Mouse (Mus musculus) forebrain, embryonic 16.5 days (tissue): ENCODE data around the gene Atrnl1. TPM values are rescaled to one million over a fixed set of nuclear protein-coding genes. Genes with fewer than 3 reads are reported as not detected.

ENCODE experiments used
- ATAC-seq: fragments of 200-750 bp; cut with Nextera tagmentation; 2 replicates; pipeline ENCODE4 v1.8.0; 2017; ENCODE audit warnings: mild to moderate bottlenecking, moderate library complexity
- H3K27ac ChIP-seq: fragments of 300-500 bp; sonication (generic); 2 replicates; pipeline ENCODE4 v1.5.1; 2014; ENCODE audit warnings: low read length, control low read depth
- H3K27me3 ChIP-seq: fragments of 300-500 bp; sonication (generic); replicated peaks from 2 replicates; pipeline ENCODE4 v1.6.1; 2014; ENCODE audit warnings: low read length; ENCODE audit not compliant: control insufficient read depth, insufficient read depth
- H3K36me3 ChIP-seq: fragments of 300-500 bp; sonication (generic); 2 replicates; pipeline ENCODE4 v1.6.1; 2014; ENCODE audit not compliant: control insufficient read depth, insufficient read depth
- H3K4me1 ChIP-seq: fragments of 300-500 bp; sonication (generic); replicated peaks from 2 replicates; pipeline ENCODE4 v1.6.1; 2014; ENCODE audit warnings: low read length; ENCODE audit not compliant: control insufficient read depth, insufficient read depth
- H3K4me2 ChIP-seq: fragments of 300-500 bp; sonication (generic); 2 replicates; pipeline ENCODE4 v1.6.1; 2014; ENCODE audit warnings: mild to moderate bottlenecking, low read length, control low read depth
- H3K4me3 ChIP-seq: fragments of 300-500 bp; sonication (generic); replicated peaks from 2 replicates; pipeline ENCODE4 v1.5.1; 2014; ENCODE audit warnings: mild to moderate bottlenecking, low read length, control low read depth
- H3K9ac ChIP-seq: fragments of 300-500 bp; sonication (generic); replicated peaks from 2 replicates; pipeline ENCODE4 v1.6.1; 2014; ENCODE audit warnings: low read depth, low read length, control low read depth
- H3K9me3 ChIP-seq: fragments of 300-500 bp; sonication (generic); 2 replicates; pipeline ENCODE4 v1.6.1; 2016; ENCODE audit warnings: low read length; ENCODE audit not compliant: control insufficient read depth
- WGBS: fragments of 180-500 bp; shearing (Covaris S2); extraction: QIAGEN DNeasy Blood & Tissue Kit; methylation state at CpG from one replicate; pipeline ENCODE4 v1.1.7; 2014; 5-methylcytosine and 5-hydroxymethylcytosine counted together
- polyA plus RNA-seq: library from polyadenylated mRNA; unstranded; fragments of >200 nt; fragmentation: Nextera tagmentation; extraction: Ambion mirVana; gene quantifications from 2 replicates; pipeline ENCODE4 v1.2.1, GENCODE M21; 2015

Gene Atrnl1
- polyA plus RNA-seq, 1 experiment from 2014 or later, result 8.3 TPM

DNA sequence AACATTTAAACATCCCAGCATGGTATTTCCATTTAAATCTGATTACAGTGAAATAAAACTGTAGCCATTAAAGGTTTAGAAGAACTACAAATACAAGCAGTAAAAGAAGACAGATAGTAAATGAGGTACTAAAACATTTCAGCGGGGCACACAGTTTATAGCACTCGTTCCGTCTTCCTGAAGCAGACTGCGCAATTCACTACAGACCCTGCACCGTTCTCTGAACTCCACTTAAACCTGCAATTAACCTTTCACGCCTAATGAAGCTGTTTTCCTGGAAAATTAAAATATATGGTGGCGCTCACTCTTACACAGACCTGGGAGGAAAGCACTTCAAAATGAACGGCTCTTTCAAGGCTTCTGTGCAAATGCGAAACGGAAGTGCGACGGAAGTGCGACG lies 514.2 kb downstream of the Atrnl1 start:
- no peaks in the 10 kb centered on the region; the same call in 1 of the 2 replicates for H3K9me3 ChIP-seq
- no peaks in the 10 kb centered on the region for H3K4me1 ChIP-seq
- H3K4me3 ChIP-seq, result no peak overlapping the region
- H3K27me3 ChIP-seq, result no peaks in the 10 kb centered on the region
- no peak for ATAC-seq
- H3K27ac ChIP-seq, result no peak overlapping the region
- WGBS, result 71% methylated on average over 14 of the region's 14 CpGs
- no peak overlapping the region for H3K9ac ChIP-seq
- no peak overlapping the region for H3K4me2 ChIP-seq
- H3K36me3 ChIP-seq, result no peaks in the 10 kb centered on the region

GRCm38 (mm10) chr19:58131896-58132295 lies 521.1 kb downstream of the Atrnl1 start:
- H3K4me3 ChIP-seq, result no peak overlapping the region
- no peak overlapping the region for H3K27ac ChIP-seq
- ATAC-seq, result no peak
- no peak overlapping the region for H3K4me2 ChIP-seq
- H3K9ac ChIP-seq, result no peak overlapping the region
- no peaks in the 10 kb centered on the region; the same call in 1 of the 2 replicates for H3K9me3 ChIP-seq
- WGBS, result 93% methylated on average over 9 of the region's 9 CpGs
- no peaks in the 10 kb centered on the region for H3K36me3 ChIP-seq
- H3K27me3 ChIP-seq, result no peaks in the 10 kb centered on the region
- no peaks in the 10 kb centered on the region for H3K4me1 ChIP-seq

DNA sequence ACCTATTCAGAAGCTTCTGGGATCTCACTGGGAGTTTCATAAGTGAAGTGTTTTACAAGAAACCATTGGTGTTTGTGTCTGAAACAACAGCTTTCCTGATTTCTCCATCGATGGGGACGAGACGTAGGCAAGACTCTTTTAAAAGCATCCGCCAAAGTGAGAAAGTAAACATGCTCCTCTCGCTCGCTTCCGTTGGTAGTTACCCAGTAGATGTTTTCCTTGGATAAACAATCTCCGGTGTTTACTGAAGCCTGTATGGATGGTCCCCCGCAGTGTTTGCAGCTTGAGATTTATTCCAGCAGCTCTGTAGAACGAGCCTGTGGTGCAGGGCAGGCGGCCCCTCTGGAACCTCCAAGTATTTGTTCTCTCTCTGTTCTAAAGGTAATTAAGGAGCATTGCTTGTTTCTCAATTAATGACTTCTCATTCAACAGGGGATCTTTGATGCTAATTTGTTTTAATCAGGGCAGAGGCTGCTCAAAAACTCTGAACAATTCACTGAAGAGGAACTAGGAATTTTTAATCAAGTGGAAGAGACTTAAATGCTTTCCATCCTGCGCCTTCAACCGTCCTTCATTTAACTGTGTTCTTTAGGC lies 529.5 kb downstream of the Atrnl1 start:
- no peak overlapping the region for H3K4me3 ChIP-seq
- H3K27ac ChIP-seq, result no peak overlapping the region
- peaks cover 3% of the 10 kb centered on the region; the same call in 1 of the 2 replicates for H3K4me1 ChIP-seq
- H3K9ac ChIP-seq, result no peak overlapping the region
- no peak overlapping the region for H3K4me2 ChIP-seq
- no peaks in the 10 kb centered on the region for H3K36me3 ChIP-seq
- H3K9me3 ChIP-seq, result no peaks in the 10 kb centered on the region
- ATAC-seq, result peak; percentile 58
- peaks cover 3% of the 10 kb centered on the region; the same call in 1 of the 2 replicates for H3K27me3 ChIP-seq
- WGBS, result 3% methylated on average over 13 of the region's 13 CpGs

DNA sequence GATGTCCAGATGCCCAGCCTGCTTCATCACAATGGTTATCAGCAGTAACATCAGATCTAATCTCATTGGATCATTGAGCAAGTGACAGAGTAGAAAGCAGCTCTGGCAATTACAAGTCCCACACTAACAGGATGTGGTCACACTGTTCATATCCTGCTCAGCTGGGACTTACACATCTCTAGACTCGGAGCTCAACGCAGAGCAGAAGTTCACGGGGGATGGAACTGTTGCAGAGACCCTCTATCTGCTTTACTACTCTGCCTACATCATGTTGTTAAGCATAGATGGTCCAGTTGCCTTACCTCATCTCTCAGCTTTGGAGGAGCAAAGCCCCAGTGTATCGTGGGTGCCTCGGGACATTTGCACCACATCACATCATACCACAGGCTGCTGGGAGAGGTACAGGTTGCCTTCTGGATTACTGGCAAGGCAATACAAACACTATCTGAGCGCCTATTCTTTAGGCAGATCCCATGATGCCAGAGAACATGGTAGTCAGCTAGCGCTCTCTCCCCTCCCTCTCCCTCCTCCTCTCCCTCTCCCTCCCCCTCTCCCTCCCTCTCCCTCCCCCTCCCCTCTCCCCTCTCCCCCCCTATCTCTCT lies 533.1 kb downstream of the Atrnl1 start:
- WGBS, result 92% methylated on average over 7 of the region's 7 CpGs
- H3K36me3 ChIP-seq, result no peaks in the 10 kb centered on the region
- H3K9ac ChIP-seq, result no peak overlapping the region
- H3K4me3 ChIP-seq, result no peak overlapping the region
- H3K27me3 ChIP-seq, result 0 out of 2 replicates have a peak, but pooled peaks cover 3% of the 10 kb centered on the region
- no peak overlapping the region for H3K27ac ChIP-seq
- no peak overlapping the region for H3K4me2 ChIP-seq
- ATAC-seq, result no peak
- no peaks in the 10 kb centered on the region for H3K9me3 ChIP-seq
- peaks cover 3% of the 10 kb centered on the region; the same call in 1 of the 2 replicates for H3K4me1 ChIP-seq

DNA sequence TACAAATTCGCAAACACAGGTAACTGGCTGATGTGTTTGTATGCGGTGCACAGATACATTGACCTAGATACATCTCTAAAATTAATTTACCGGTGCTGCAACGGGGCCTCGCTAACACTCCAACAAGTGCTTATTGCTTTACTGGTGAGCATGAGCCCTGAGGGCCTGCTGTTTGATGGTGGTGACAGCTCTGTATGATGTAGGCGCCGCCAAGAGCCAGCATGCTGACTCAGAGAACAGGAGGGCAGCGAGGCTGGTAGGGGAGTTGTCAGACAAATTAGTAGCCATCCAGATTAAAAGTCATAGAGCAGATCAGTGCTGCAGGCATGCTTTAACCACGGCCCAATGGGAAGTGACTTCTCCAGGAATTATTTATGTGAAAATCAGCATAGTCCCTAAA lies 534.7 kb downstream of the Atrnl1 start:
- no peak overlapping the region for H3K4me2 ChIP-seq
- no peak overlapping the region for H3K9ac ChIP-seq
- 0 out of 2 replicates have a peak, but pooled peaks cover 3% of the 10 kb centered on the region for H3K27me3 ChIP-seq
- H3K27ac ChIP-seq, result no peak overlapping the region
- H3K36me3 ChIP-seq, result no peaks in the 10 kb centered on the region
- H3K4me3 ChIP-seq, result no peak overlapping the region
- ATAC-seq, result no peak
- H3K9me3 ChIP-seq, result no peaks in the 10 kb centered on the region
- H3K4me1 ChIP-seq, result no peaks in the 10 kb centered on the region; the same call in 1 of the 2 replicates
- whole genome bisulfite sequencing, result 71% methylated on average over 9 of the region's 9 CpGs

DNA sequence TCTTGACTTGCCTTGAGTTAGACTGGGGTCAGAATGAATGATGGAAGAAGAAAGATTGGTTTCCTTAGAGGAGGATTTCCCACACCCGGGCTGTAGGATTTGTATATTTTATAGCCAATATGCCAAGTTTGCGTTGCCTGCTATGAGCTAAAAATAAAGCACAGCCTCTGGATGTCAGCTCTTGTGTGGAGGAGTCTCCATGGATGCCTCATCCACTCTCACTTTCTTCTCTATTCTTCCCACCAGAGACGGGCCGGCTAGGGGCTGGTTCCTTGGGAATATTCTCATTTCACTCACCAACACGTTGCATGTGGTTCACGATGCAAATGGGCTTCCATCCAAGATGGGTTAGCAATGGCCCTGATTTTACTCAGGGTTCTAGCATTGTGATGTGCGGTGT lies 540.4 kb downstream of the Atrnl1 start:
- Histone ChIP-seq H3K4me2 (no peak overlapping the region), H3K27me3 (no peaks in the 10 kb centered on the region), H3K4me1 (no peaks in the 10 kb centered on the region), H3K27ac (no peak overlapping the region), H3K9ac (no peak overlapping the region), H3K9me3 (no peaks in the 10 kb centered on the region), H3K4me3 (no peak overlapping the region), H3K36me3 (no peaks in the 10 kb centered on the region)
- ATAC-seq, result no peak
- 90% methylated on average over 7 of the region's 7 CpGs for WGBS

- no peak overlapping the region for H3K9ac ChIP-seq
- no peak for ATAC-seq
- H3K4me2 ChIP-seq, result no peak overlapping the region
- peaks cover 20% of the 10 kb centered on the region for H3K4me1 ChIP-seq
- peaks cover 3% of the 10 kb centered on the region for H3K27me3 ChIP-seq
- H3K36me3 ChIP-seq, result no peaks in the 10 kb centered on the region
- H3K4me3 ChIP-seq, result no peak overlapping the region
- whole genome bisulfite sequencing, result 57% methylated on average over 9 of the region's 9 CpGs
- no peak overlapping the region for H3K27ac ChIP-seq
- H3K9me3 ChIP-seq, result no peaks in the 10 kb centered on the region
Measured at GRCm38 (mm10) chr19:58161569-58161968, 550.7 kb downstream of the Atrnl1 start.

GRCm38 (mm10) chr19:58164896-58165634 lies 554.2 kb downstream of the Atrnl1 start:
- H3K27me3 ChIP-seq, result peaks cover 6% of the 10 kb centered on the region
- H3K4me2 ChIP-seq, result no peak overlapping the region
- no peak overlapping the region for H3K9ac ChIP-seq
- peaks cover 25% of the 10 kb centered on the region for H3K4me1 ChIP-seq
- H3K9me3 ChIP-seq, result no peaks in the 10 kb centered on the region
- no peaks in the 10 kb centered on the region for H3K36me3 ChIP-seq
- H3K27ac ChIP-seq, result no peak overlapping the region
- H3K4me3 ChIP-seq, result no peak overlapping the region
- WGBS, result 44% methylated on average over 7 of the region's 7 CpGs
- ATAC-seq, result peak; percentile 47; the same call in 1 of the 2 replicates

- WGBS, result 10% methylated on average over 9 of the region's 9 CpGs
- no peak for ATAC-seq
- peak overlapping the region; percentile 36 for H3K4me2 ChIP-seq
Measured at GRCm38 (mm10) chr19:58165635-58166015, 554.8 kb downstream of the Atrnl1 start.

More at GRCm38 (mm10) chr19:58165635-58166015, 554.8 kb downstream of the Atrnl1 start:
- no peaks in the 10 kb centered on the region for H3K36me3 ChIP-seq
- peaks cover 25% of the 10 kb centered on the region for H3K4me1 ChIP-seq
- H3K27ac ChIP-seq, result no peak overlapping the region
- H3K9me3 ChIP-seq, result no peaks in the 10 kb centered on the region
- H3K4me3 ChIP-seq, result no peak overlapping the region
- no peak overlapping the region for H3K9ac ChIP-seq
- H3K27me3 ChIP-seq, result peaks cover 3% of the 10 kb centered on the region; the same call in 1 of the 2 replicates
